Mouse (Mus musculus) myocyte (in vitro differentiated cells): Measurements from ENCODE around the gene Anapc2.

Source experiments
- CEBPB ChIP-seq: IDR thresholded peaks from 2 replicates; pipeline ENCODE4 v1.6.1; 2011; ENCODE audit warnings: mild to moderate bottlenecking, moderate library complexity; ENCODE audit not compliant: poor library complexity, insufficient read depth, severe bottlenecking
- E2F4 ChIP-seq: IDR thresholded peaks from one replicate; pipeline ENCODE4 v1.6.1; 2011; ENCODE audit warnings: mild to moderate bottlenecking, control low read depth, moderate library complexity; ENCODE audit not compliant: insufficient read depth
- MAX ChIP-seq: IDR thresholded peaks from one replicate; pipeline ENCODE4 v1.6.1; 2011; ENCODE audit warnings: low read depth, mild to moderate bottlenecking, control low read depth
- MYOG ChIP-seq, 3 experiments: IDR thresholded peaks; one replicate each; pipeline ENCODE4 v1.6.1; 2011; ENCODE audit warnings: control low read depth in 2 of 3, low read depth in 2 of 3, mild to moderate bottlenecking in 2 of 3; ENCODE audit not compliant: insufficient read length in 2 of 3, control insufficient read depth in 1 of 3, insufficient read depth in 1 of 3
- POLR2A ChIP-seq: IDR thresholded peaks from one replicate; pipeline ENCODE4 v1.6.1; 2011; ENCODE audit warnings: low read depth, mild to moderate bottlenecking, control low read depth, moderate library complexity; ENCODE audit not compliant: insufficient read length
- POLR2AphosphoS2 ChIP-seq: IDR thresholded peaks from one replicate; pipeline ENCODE4 v1.6.1; 2011; ENCODE audit warnings: low read depth, control low read depth; ENCODE audit not compliant: insufficient read length
- REST ChIP-seq: IDR thresholded peaks from one replicate; pipeline ENCODE4 v1.6.1; 2011; ENCODE audit warnings: mild to moderate bottlenecking, control low read depth, moderate library complexity; ENCODE audit not compliant: insufficient read depth, insufficient read length
- SRF ChIP-seq: IDR thresholded peaks from one replicate; pipeline ENCODE4 v1.6.1; 2011; ENCODE audit warnings: low read depth; ENCODE audit not compliant: control insufficient read depth, insufficient read length
- TCF12 ChIP-seq: IDR thresholded peaks from one replicate; pipeline ENCODE4 v1.6.1; 2011; ENCODE audit warnings: mild to moderate bottlenecking, control low read depth; ENCODE audit not compliant: poor library complexity, insufficient read depth, severe bottlenecking
- TCF3 ChIP-seq: IDR thresholded peaks from one replicate; pipeline ENCODE4 v1.6.1; 2011; ENCODE audit warnings: low read depth, control low read depth; ENCODE audit not compliant: insufficient read length
- USF1 ChIP-seq: IDR thresholded peaks from one replicate; pipeline ENCODE4 v1.6.1; 2011; ENCODE audit warnings: low read depth, mild to moderate bottlenecking, control low read depth, moderate library complexity

DNA sequence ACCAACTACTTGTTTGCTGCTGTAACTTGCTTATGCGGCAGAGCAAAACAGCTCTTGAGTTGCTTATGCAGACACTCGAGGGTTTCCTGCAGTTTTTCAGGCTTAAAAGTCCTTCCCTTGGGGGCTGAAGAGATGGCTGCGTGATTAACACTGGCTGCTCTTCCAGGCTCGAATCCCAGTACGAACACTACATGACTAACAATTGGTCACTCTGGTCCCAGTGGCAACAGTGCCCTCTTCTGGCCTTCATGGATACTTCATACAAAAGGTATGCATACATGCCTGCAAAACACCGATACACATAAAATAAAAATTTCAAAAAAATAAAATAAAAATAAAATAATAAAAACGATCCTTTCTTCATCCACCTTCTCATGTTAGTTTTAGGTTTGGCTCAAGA is 56.2 kb downstream of the Anapc2 start:
- no peak for TF ChIP-seq POLR2A
- no peak for TF ChIP-seq REST
- TF ChIP-seq E2F4: no peak
- no peak for TF ChIP-seq SRF
- no peak for TF ChIP-seq USF1
- TF ChIP-seq TCF3: no peak
- TF ChIP-seq TCF12: no peak
- no peak for TF ChIP-seq POLR2AphosphoS2
- TF ChIP-seq MAX: no peak
- no peak for TF ChIP-seq MYOG (IDR thresholded peaks at IDR 0.05; ENCODE audit: control insufficient read depth in 1 of 3, insufficient read depth in 1 of 3, insufficient read length in 2 of 3, low read depth in 2 of 3)
- no peak for TF ChIP-seq CEBPB
